Mouse (Mus musculus): Measurements from ENCODE around the gene Gng7. TPM values are rescaled to one million over a fixed set of nuclear protein-coding genes. Genes with fewer than 3 reads are reported as not detected.

Gng7 gene
- total and polyA plus RNA-seq, 2 experiments from 2014 or later, result 0.11 to 0.64 TPM

DNA sequence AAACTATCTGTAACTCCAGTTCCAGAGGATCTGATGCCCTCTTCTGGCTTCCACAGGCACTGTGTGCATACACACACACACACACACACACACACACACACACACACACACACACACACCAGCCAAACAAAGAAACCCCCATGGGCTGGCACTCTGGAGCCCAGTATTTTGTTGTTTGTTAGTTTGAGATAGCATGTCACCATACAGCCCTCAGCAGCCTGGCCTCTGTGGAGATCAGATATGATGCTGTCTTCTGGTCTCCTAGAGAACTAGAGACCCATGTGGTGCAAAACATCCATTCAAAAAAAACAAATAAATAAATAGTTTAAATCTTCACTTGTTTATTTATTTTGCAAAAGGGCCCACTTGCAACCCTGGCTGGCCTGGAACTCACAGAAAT lies 13.5 kb upstream of the Gng7 start:
- Histone ChIP-seq H3K27ac (ENCODE audit: low read depth) (no peak overlapping the region), H3K4me1 (ENCODE audit: control insufficient read depth, insufficient read depth) (no peaks in the 10 kb centered on the region), H3K4me3 (ENCODE audit: low read depth, low read length) (no peak overlapping the region), H3K4me2 (ENCODE audit: low read depth, low read length) (no peak overlapping the region), H3K36me3 (replicated peaks; ENCODE audit: control insufficient read depth, insufficient read depth, low read length) (peaks cover 17% of the 10 kb centered on the region), H3K9me3 (replicated peaks; ENCODE audit: control insufficient read depth, low read length) (no peaks in the 10 kb centered on the region), H3K27me3 (ENCODE audit: control insufficient read depth, insufficient read depth, low read length) (peaks cover 23% of the 10 kb centered on the region), H3K9ac (replicated peaks; ENCODE audit: low read depth, low read length) (no peak overlapping the region)
- DNase-seq (ENCODE audit: low spot score) (no peak), ATAC-seq (ENCODE audit: insufficient read depth, low read depth) (no peak)
- TF ChIP-seq EP300 (IDR thresholded peaks at IDR 0.05; ENCODE audit: low read depth) (no peak), CTCF (IDR thresholded peaks at IDR 0.05; ENCODE audit: low read depth) (no peak)

DNA sequence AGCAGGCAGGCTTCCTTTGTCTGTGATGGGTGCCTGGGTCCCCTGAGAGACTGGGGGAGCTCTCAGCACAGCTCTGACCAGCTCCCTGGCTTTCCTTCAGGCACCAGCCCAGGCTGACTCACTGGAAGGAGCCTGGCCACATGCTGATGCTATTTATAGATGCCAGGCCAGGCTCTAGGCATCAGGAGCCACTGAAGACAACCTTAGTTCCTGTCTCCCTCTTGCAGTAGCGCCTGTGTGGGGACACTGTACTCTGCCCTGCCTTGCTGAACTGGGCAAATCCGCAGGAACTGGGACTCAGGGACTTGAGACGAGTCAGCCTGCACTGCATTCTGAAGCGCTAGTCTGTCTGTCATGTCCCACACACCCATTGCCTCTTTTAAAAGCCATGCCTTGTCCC lies 12.6 kb upstream of the Gng7 start:
- no peaks in the 10 kb centered on the region for H3K4me1 ChIP-seq (ENCODE audit: control insufficient read depth, insufficient read depth)
- H3K4me2 ChIP-seq (ENCODE audit: low read depth, low read length), result no peak overlapping the region
- H3K27me3 ChIP-seq (ENCODE audit: control insufficient read depth, insufficient read depth, low read length), result peaks cover 29% of the 10 kb centered on the region
- 0 out of 2 replicates have a peak overlapping the region, but pooled peaks have one; percentile 17 for H3K27ac ChIP-seq (ENCODE audit: low read depth)
- WGBS, result 28% methylated on average over 4 of the region's 4 CpGs
- DNase-seq (ENCODE audit: low spot score) (peak; percentile 23), ATAC-seq (ENCODE audit: insufficient read depth, low read depth) (peak; percentile 59; the same call in 1 of the 2 replicates)
- H3K9ac ChIP-seq (replicated peaks; ENCODE audit: low read depth, low read length), result no peak overlapping the region
- H3K4me3 ChIP-seq (ENCODE audit: low read depth, low read length), result no peak overlapping the region
- H3K9me3 ChIP-seq (replicated peaks; ENCODE audit: control insufficient read depth, low read length), result no peaks in the 10 kb centered on the region
- peaks cover 17% of the 10 kb centered on the region for H3K36me3 ChIP-seq (replicated peaks; ENCODE audit: control insufficient read depth, insufficient read depth, low read length)
- TF ChIP-seq EP300 (IDR thresholded peaks at IDR 0.05; ENCODE audit: low read depth) (no peak), CTCF (IDR thresholded peaks at IDR 0.05; ENCODE audit: low read depth) (no peak)

DNA sequence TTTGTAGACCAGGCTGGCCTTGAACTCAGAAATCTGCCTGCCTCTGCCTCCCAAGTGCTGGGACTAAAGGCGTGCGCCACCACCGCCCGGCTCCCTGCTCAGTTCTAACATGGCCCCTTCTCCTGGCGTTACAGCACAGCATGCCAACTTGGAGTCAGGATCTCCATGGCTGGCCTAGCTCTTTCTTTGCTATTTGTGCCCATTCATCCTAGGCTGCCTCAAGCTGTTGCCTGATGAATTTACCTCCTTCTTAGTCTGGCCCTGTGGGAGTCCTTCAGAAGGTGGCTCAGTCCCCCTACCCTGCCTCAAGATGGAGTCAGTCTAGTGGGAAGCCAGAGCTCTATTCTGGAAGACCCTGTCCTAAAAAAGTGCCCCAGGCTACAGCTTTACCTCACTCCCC lies 12.1 kb upstream of the Gng7 start:
- peaks cover 34% of the 10 kb centered on the region for H3K27me3 ChIP-seq (ENCODE audit: control insufficient read depth, insufficient read depth, low read length)
- TF ChIP-seq CTCF (IDR thresholded peaks at IDR 0.05; ENCODE audit: low read depth), result no peak
- DNase-seq (ENCODE audit: low spot score) (no peak), ATAC-seq (ENCODE audit: insufficient read depth, low read depth) (no peak)
- 87% methylated on average over 5 of the region's 5 CpGs for WGBS
- H3K4me1 ChIP-seq (ENCODE audit: control insufficient read depth, insufficient read depth), result no peaks in the 10 kb centered on the region
- no peak overlapping the region for H3K9ac ChIP-seq (replicated peaks; ENCODE audit: low read depth, low read length)
- H3K9me3 ChIP-seq (replicated peaks; ENCODE audit: control insufficient read depth, low read length), result no peaks in the 10 kb centered on the region
- no peak overlapping the region for H3K4me2 ChIP-seq (ENCODE audit: low read depth, low read length)
- peaks cover 17% of the 10 kb centered on the region for H3K36me3 ChIP-seq (replicated peaks; ENCODE audit: control insufficient read depth, insufficient read depth, low read length)
- no peak overlapping the region for H3K4me3 ChIP-seq (ENCODE audit: low read depth, low read length)
- no peak overlapping the region for H3K27ac ChIP-seq (ENCODE audit: low read depth)

DNA sequence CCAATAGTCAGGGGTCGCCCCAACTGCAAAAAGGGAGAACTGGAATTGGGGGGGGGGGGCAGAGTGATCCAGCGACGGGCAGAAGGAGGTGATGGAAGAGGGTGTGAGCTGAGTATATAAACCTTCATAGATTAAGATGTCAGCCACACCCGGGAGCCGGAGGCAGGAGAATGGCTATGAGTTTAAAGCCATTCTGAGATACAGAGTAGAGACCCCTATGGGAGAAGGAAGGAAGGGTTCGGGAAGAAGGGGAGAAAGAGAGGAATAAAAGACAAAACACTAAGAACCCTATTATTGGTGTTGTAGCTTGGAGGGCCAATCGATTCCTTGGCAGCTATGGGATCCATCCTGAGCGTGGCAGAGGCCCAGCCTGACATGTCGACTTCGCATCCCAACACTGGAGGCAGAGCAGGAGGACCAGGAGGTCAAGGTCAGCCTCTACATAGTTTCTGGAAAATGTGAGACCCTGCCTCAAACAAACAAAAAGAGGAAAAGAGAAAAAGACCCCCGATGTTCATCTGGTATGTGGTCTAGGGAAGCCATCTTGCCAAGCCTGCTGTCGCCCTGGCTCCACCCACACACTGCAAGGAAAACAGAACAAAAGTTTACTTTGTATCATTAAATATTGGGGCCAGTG lies 11.0 kb upstream of the Gng7 start, which contains the start of gene Diras1:
Gene Diras1, minus strand, starts transcription at position 24 of the 637 bp plus-strand sequence.
- Histone ChIP-seq H3K9me3 (replicated peaks; ENCODE audit: control insufficient read depth, low read length) (no peaks in the 10 kb centered on the region), H3K9ac (replicated peaks; ENCODE audit: low read depth, low read length) (no peak within 1 kb of the TSS), H3K27me3 (ENCODE audit: control insufficient read depth, insufficient read depth, low read length) (peaks cover 42% of the 10 kb centered on the region), H3K4me1 (ENCODE audit: control insufficient read depth, insufficient read depth) (no peaks in the 10 kb centered on the region), H3K4me3 (ENCODE audit: low read depth, low read length) (no peak within 1 kb of the TSS), H3K27ac (ENCODE audit: low read depth) (no peak within 1 kb of the TSS), H3K4me2 (ENCODE audit: low read depth, low read length) (peak within 1 kb of the TSS; percentile 19; the same call in 1 of the 2 replicates), H3K36me3 (replicated peaks; ENCODE audit: control insufficient read depth, insufficient read depth, low read length) (peaks cover 7% of the 10 kb centered on the region; the same call in 1 of the 2 replicates)
- DNase-seq (ENCODE audit: low spot score), result no peak
- ATAC-seq (ENCODE audit: insufficient read depth, low read depth), result no peak
- TF ChIP-seq CTCF (IDR thresholded peaks at IDR 0.05; ENCODE audit: low read depth) (no peak), EP300 (IDR thresholded peaks at IDR 0.05; ENCODE audit: low read depth) (no peak)
- 44% methylated on average over 12 of the region's 12 CpGs for WGBS

DNA sequence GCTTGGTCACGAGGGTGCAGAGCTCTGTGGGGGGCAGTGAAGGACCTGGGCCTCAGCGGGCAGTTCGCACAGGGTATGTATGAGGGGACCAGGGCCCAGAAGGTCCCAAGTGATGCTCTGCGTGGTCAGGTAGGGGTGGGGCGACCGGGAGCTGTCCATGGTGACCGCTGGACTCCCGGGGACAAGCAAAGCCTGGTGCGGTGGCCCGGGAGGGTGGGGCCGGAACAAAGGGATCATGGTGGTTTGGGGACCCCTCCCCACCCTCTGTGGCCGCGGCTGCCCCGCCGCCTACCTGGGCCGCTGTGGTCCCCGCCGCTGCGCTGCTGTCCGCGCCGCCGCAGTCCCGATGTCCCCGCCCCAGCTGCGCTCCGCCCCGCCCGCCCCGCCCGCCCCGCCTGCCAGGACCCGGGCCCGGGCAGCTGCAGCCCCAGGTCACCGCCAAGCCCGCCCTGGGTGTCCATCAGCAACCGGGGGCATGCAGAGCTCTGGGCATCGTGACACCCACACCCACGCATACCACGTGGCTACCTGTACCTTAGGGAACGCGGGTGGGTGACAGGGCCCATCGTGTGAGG lies 10.4 kb upstream of the Gng7 start:
- no peak overlapping the region for H3K27ac ChIP-seq (ENCODE audit: low read depth)
- H3K27me3 ChIP-seq (ENCODE audit: control insufficient read depth, insufficient read depth, low read length), result peaks cover 43% of the 10 kb centered on the region
- 0 out of 2 replicates have a peak, but pooled peaks cover under 1% of the 10 kb centered on the region for H3K36me3 ChIP-seq (replicated peaks; ENCODE audit: control insufficient read depth, insufficient read depth, low read length)
- H3K4me3 ChIP-seq (ENCODE audit: low read depth, low read length), result no peak overlapping the region
- ATAC-seq (ENCODE audit: insufficient read depth, low read depth) (no peak), DNase-seq (ENCODE audit: low spot score) (no peak)
- TF ChIP-seq CTCF (IDR thresholded peaks at IDR 0.05; ENCODE audit: low read depth) (no peak), EP300 (IDR thresholded peaks at IDR 0.05; ENCODE audit: low read depth) (no peak)
- H3K9ac ChIP-seq (replicated peaks; ENCODE audit: low read depth, low read length), result no peak overlapping the region
- 2% methylated on average over 33 of the region's 43 CpGs for WGBS
- H3K4me2 ChIP-seq (ENCODE audit: low read depth, low read length), result peak overlapping the region; percentile 19; the same call in 1 of the 2 replicates
- H3K9me3 ChIP-seq (replicated peaks; ENCODE audit: control insufficient read depth, low read length), result no peaks in the 10 kb centered on the region
- no peaks in the 10 kb centered on the region for H3K4me1 ChIP-seq (ENCODE audit: control insufficient read depth, insufficient read depth)
